8 mouse cellular contexts compared by ENCODE assay signal in the genomic region with DNA sequence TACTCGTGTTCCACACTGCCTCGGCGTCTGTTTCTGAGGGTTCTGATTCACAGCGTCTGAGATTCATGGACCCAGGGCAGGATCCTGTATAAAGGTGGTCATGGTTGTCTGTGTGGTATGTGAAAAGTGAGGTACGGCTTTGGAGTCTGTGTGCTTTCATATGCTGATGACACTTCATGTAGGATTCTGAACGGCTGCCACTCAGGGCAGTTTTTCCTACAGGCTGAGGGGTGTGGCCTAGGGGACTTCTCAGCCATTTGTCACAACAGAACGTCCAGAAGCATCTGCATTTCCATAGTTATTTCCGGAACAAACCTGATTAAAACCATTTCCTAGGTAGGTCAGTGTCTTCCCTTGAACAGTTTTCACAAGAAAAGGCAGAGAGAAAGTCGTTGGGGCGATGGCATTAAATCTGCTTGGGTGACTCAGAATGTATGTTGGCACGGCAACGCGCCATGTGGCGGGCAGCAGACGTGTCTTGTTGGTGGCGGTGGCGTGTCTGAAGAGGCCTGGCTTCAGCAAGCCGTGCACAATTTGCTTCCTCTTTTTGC. TPM values are rescaled to one million over a fixed set of nuclear protein-coding genes. Genes with fewer than 3 reads are reported as not detected.
DNase-seq lines count a peak whose midpoint lies in the region.
"Had no signal": no experiment of that assay in that cellular context is flagged by ENCODE, and none has a peak within 500 bp of the region (broad histone marks: within the 10 kb centered on the region; RNA-seq: fewer than 3 reads in every experiment).

No protein-coding gene starts in this region.

- intact Hi-C loops in left cerebral cortex, postnatal 10 days (cut with DNase I), result no loop called here

- DNase-seq in embryo, embryonic 11 days, result peak; percentile 69
- DNase-seq in frontal cortex, postnatal 36 days (ENCODE audit: low spot score in 2 of 2), result peak; percentile 81 to 87
- peak; percentile 63 to 73 for DNase-seq in left cerebral cortex, postnatal 10 days (ENCODE audit: extremely low spot score in 1 of 2, low spot score in 2 of 2)
- DNase-seq in retina, embryonic 14.5 days (ENCODE audit: low spot score), result peak; percentile 72
- DNase-seq in gastrocnemius, postnatal 25 days, result no peak
- DNase-seq in adrenal gland, postnatal 25 days, result no peak
- no peak for DNase-seq in heart, adult 8-10 months (ENCODE audit: low spot score)
- DNase-seq: kidney, postnatal 25 days had no signal

RNA-seq across cellular contexts. Expression of gene Ackr3, which starts 18.1 kb away (rescaled TPM):
- total RNA-seq in left cerebral cortex, postnatal 10 days (2021), result 1 to 10 TPM; 6.9 to 7.9 TPM
- total RNA-seq in gastrocnemius, postnatal 25 days (2021), result 10 to 100 TPM; 10.5 to 13.2 TPM
- total RNA-seq in adrenal gland, postnatal 25 days (2021), result 71.5 and 101 TPM in 2 replicates
- total RNA-seq in heart, adult 8-10 months (2022), result 10 to 100 TPM; 46.3 to 71.9 (median 54.9) TPM

Comparison
In these comparisons a context has a peak if more than half of its experiments do, and no peak if none do; other contexts are left out.
1. DNase-seq: peak in embryo, embryonic 11 days (single experiment), frontal cortex, postnatal 36 days (2 of 2), left cerebral cortex, postnatal 10 days (2 of 2) and retina, embryonic 14.5 days (single experiment); none in gastrocnemius, postnatal 25 days (single experiment), adrenal gland, postnatal 25 days (single experiment) and heart, adult 8-10 months (single experiment).